Mouse (Mus musculus) pancreas, adult 10 weeks (tissue): Measurements from ENCODE around the gene Nt5m. TPM values are rescaled to one million over a fixed set of nuclear protein-coding genes. Genes with fewer than 3 reads are reported as not detected.

Experiments used
- polyA plus RNA-seq: library from polyadenylated mRNA; stranded (reverse); fragments of 350-450 nt; fragmentation: Illumina TruSeq; extraction: RNeasy Lipid Tissue Mini Kit (QIAGEN cat#74804); gene quantifications from one replicate; pipeline ENCODE4 v1.2.3, GENCODE M21; 2015; ENCODE audit warnings: low read depth, low replicate concordance; ENCODE audit not compliant: insufficient read depth

The Nt5m gene
- 7.4 TPM for polyA plus RNA-seq

DNA sequence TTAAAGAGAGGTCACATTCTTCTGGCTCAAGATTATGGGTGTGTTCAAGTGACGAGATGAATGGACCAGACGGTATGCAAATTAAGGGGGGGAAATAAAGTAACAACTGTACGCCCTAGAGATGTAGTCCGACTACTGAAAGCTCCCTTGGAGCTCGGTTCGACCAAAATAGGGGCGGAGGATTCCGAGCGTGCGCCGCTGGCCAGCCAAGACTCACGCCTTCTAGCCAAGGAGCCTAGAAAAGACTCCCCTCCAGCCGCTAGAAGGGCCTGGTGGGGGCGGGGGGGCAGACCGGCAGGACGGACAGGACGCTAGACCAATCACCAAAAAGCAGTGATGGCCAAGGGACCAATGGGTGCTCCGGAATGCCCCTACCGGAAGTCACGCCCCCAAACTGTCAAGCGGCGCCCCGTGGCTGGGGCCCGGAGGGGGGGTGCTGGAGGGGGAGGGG, at the start of gene Nt5m:
TSS of gene Nt5m (plus strand) at position 440 of the 451 bp plus-strand sequence.

GRCm38 (mm10) chr11:59809670-59810474, 29.4 kb upstream of the Nt5m start, which contains the start of gene Flcn:
Gene Flcn (minus strand): TSS chr11:59810016.

GRCm38 (mm10) chr11:59839459-59840126, 346 bp downstream of the Nt5m start, which contains the start of gene Cops3:
Gene Cops3 (minus strand): TSS chr11:59839838.

Other genes with a start within 250 kb of the Nt5m start
- gene Olfr223, start 246.2 kb upstream of the Nt5m start, polyA plus RNA-seq, result not detected
- gene Mprip, start 178.1 kb upstream of the Nt5m start, polyA plus RNA-seq, result 66.3 TPM
- not detected for gene Pld6, start 51.8 kb upstream of the Nt5m start, polyA plus RNA-seq
- 16.8 TPM for gene Flcn, start 29.4 kb upstream of the Nt5m start, polyA plus RNA-seq
- gene Cops3, start 391 bp downstream of the Nt5m start, polyA plus RNA-seq, result 30.3 TPM
- 3.5 TPM for gene Med9, start 108.8 kb downstream of the Nt5m start, polyA plus RNA-seq
- 2.4 TPM for gene Rasd1, start 125.5 kb downstream of the Nt5m start, polyA plus RNA-seq
- not detected for gene Pemt, start 207.0 kb downstream of the Nt5m start, polyA plus RNA-seq